Mouse (Mus musculus) heart, embryonic 12.5 days (tissue): ENCODE results near the gene Elfn1. TPM values are rescaled to one million over a fixed set of nuclear protein-coding genes. Genes with fewer than 3 reads are reported as not detected.

ENCODE experiments used
- ATAC-seq: fragments of 200-750 bp; cut with Nextera tagmentation; 2 replicates; pipeline ENCODE4 v1.8.0; 2017; ENCODE audit warnings: moderate TSS enrichment, moderate library complexity; ENCODE audit not compliant: insufficient number of reproducible peaks, low FRiP score
- H3K27ac ChIP-seq: fragments of 300-500 bp; sonication (generic); 2 replicates; pipeline ENCODE4 v1.5.1; 2016; ENCODE audit warnings: mild to moderate bottlenecking, moderate library complexity; ENCODE audit not compliant: poor library complexity, severe bottlenecking
- H3K27me3 ChIP-seq: fragments of 300-500 bp; sonication (generic); replicated peaks from 2 replicates; pipeline ENCODE4 v1.6.1; 2016; ENCODE audit warnings: mild to moderate bottlenecking, moderate library complexity
- H3K36me3 ChIP-seq: fragments of 300-500 bp; sonication (generic); 2 replicates; pipeline ENCODE4 v1.6.1; 2016; ENCODE audit warnings: mild to moderate bottlenecking, moderate library complexity
- H3K4me1 ChIP-seq: fragments of 300-500 bp; sonication (generic); replicated peaks from 2 replicates; pipeline ENCODE4 v1.6.1; 2016; ENCODE audit warnings: mild to moderate bottlenecking
- H3K4me2 ChIP-seq: fragments of 300-500 bp; sonication (generic); 2 replicates; pipeline ENCODE4 v1.6.1; 2016; ENCODE audit warnings: mild to moderate bottlenecking, moderate library complexity
- H3K4me3 ChIP-seq: fragments of 300-500 bp; sonication (generic); 2 replicates; pipeline ENCODE4 v1.5.1; 2016; ENCODE audit warnings: mild to moderate bottlenecking
- H3K9ac ChIP-seq: fragments of 300-500 bp; sonication (generic); 2 replicates; pipeline ENCODE4 v1.6.1; 2016; ENCODE audit warnings: mild to moderate bottlenecking, moderate library complexity
- H3K9me3 ChIP-seq: fragments of 300-500 bp; sonication (generic); replicated peaks from 2 replicates; pipeline ENCODE4 v1.6.1; 2016; ENCODE audit warnings: mild to moderate bottlenecking, moderate library complexity
- WGBS: fragments of 180-500 bp; shearing (Covaris S2); methylation state at CpG from one replicate; pipeline ENCODE4 v1.1.7; 2016; 5-methylcytosine and 5-hydroxymethylcytosine counted together
- polyA plus RNA-seq: library from polyadenylated mRNA; unstranded; fragments of >200 nt; fragmentation: Nextera tagmentation; extraction: Ambion mirVana; gene quantifications from 2 replicates; pipeline ENCODE4 v1.2.1, GENCODE M21; 2016

Gene Elfn1
- polyA plus RNA-seq, 1 experiment from 2014 or later = 0.05 TPM

GRCm38 (mm10) chr5:140008523-140008806, 100.7 kb downstream of the Elfn1 start:
- no peak for ATAC-seq
- Histone ChIP-seq H3K4me3 (no peak overlapping the region), H3K4me2 (no peak overlapping the region), H3K9ac (no peak overlapping the region), H3K4me1 (peaks cover 31% of the 10 kb centered on the region), H3K27ac (no peak overlapping the region), H3K9me3 (no peaks in the 10 kb centered on the region), H3K36me3 (0 out of 2 replicates have a peak, but pooled peaks cover 6% of the 10 kb centered on the region), H3K27me3 (no peaks in the 10 kb centered on the region)
- 60% methylated on average over 5 of the region's 5 CpGs for WGBS

- Histone ChIP-seq H3K4me1 (peaks cover 38% of the 10 kb centered on the region), H3K9ac (no peak overlapping the region), H3K27me3 (no peaks in the 10 kb centered on the region), H3K27ac (no peak overlapping the region), H3K9me3 (no peaks in the 10 kb centered on the region), H3K4me2 (no peak overlapping the region), H3K4me3 (no peak overlapping the region), H3K36me3 (0 out of 2 replicates have a peak, but pooled peaks cover 6% of the 10 kb centered on the region)
- ATAC-seq = no peak
- WGBS = 74% methylated on average over 7 of the region's 7 CpGs
These were observed 101.4 kb downstream of the Elfn1 start for GRCm38 (mm10) chr5:140009083-140009655.

- Histone ChIP-seq H3K27ac (no peak overlapping the region), H3K4me1 (peaks cover 43% of the 10 kb centered on the region), H3K9me3 (no peaks in the 10 kb centered on the region), H3K27me3 (no peaks in the 10 kb centered on the region), H3K4me2 (no peak overlapping the region), H3K36me3 (0 out of 2 replicates have a peak, but pooled peaks cover 6% of the 10 kb centered on the region), H3K9ac (no peak overlapping the region), H3K4me3 (no peak overlapping the region)
- ATAC-seq = no peak
- 71% methylated on average over 3 of the region's 3 CpGs for WGBS
These were observed 102.7 kb downstream of the Elfn1 start for GRCm38 (mm10) chr5:140010405-140010804.

GRCm38 (mm10) chr5:140012286-140012967, 104.7 kb downstream of the Elfn1 start:
- H3K27ac ChIP-seq = no peak overlapping the region
- no peaks in the 10 kb centered on the region for H3K9me3 ChIP-seq
- H3K27me3 ChIP-seq = no peaks in the 10 kb centered on the region
- ATAC-seq = no peak
- WGBS = 80% methylated on average over 12 of the region's 12 CpGs
- H3K4me2 ChIP-seq = no peak overlapping the region
- peaks cover 39% of the 10 kb centered on the region for H3K4me1 ChIP-seq
- no peak overlapping the region for H3K9ac ChIP-seq
- H3K4me3 ChIP-seq = no peak overlapping the region
- H3K36me3 ChIP-seq = 0 out of 2 replicates have a peak, but pooled peaks cover 6% of the 10 kb centered on the region

- no peak overlapping the region for H3K4me3 ChIP-seq
- no peak overlapping the region for H3K9ac ChIP-seq
- H3K9me3 ChIP-seq = no peaks in the 10 kb centered on the region
- peaks cover 28% of the 10 kb centered on the region for H3K4me1 ChIP-seq
- 0 out of 2 replicates have a peak, but pooled peaks cover 4% of the 10 kb centered on the region for H3K36me3 ChIP-seq
- H3K4me2 ChIP-seq = no peak overlapping the region
- no peak overlapping the region for H3K27ac ChIP-seq
- no peaks in the 10 kb centered on the region for H3K27me3 ChIP-seq
- 74% methylated on average over 5 of the region's 5 CpGs for WGBS
- ATAC-seq = no peak
These were observed 105.9 kb downstream of the Elfn1 start for GRCm38 (mm10) chr5:140013652-140014051.

- Histone ChIP-seq H3K9me3 (no peaks in the 10 kb centered on the region), H3K4me2 (no peak overlapping the region), H3K27ac (no peak overlapping the region), H3K4me1 (peaks cover 38% of the 10 kb centered on the region), H3K4me3 (no peak overlapping the region), H3K27me3 (no peaks in the 10 kb centered on the region), H3K36me3 (no peaks in the 10 kb centered on the region), H3K9ac (no peak overlapping the region)
- 88% methylated on average over 1 of the region's 1 CpGs for WGBS
- no peak for ATAC-seq
These were observed 109.2 kb downstream of the Elfn1 start for GRCm38 (mm10) chr5:140016896-140017295.

GRCm38 (mm10) chr5:140018780-140019179, 111.0 kb downstream of the Elfn1 start:
- Histone ChIP-seq H3K9me3 (no peaks in the 10 kb centered on the region), H3K36me3 (no peaks in the 10 kb centered on the region), H3K4me1 (peaks cover 31% of the 10 kb centered on the region), H3K9ac (no peak overlapping the region), H3K4me2 (no peak overlapping the region), H3K27ac (no peak overlapping the region), H3K27me3 (no peaks in the 10 kb centered on the region), H3K4me3 (no peak overlapping the region)
- ATAC-seq = no peak
- WGBS = 90% methylated on average over 7 of the region's 7 CpGs

GRCm38 (mm10) chr5:140019616-140020015, 111.9 kb downstream of the Elfn1 start:
- Histone ChIP-seq H3K9me3 (no peaks in the 10 kb centered on the region), H3K36me3 (no peaks in the 10 kb centered on the region), H3K4me1 (peaks cover 24% of the 10 kb centered on the region), H3K27me3 (no peaks in the 10 kb centered on the region), H3K27ac (no peak overlapping the region), H3K4me3 (no peak overlapping the region), H3K9ac (no peak overlapping the region), H3K4me2 (no peak overlapping the region)
- no peak for ATAC-seq
- 94% methylated on average over 1 of the region's 1 CpGs for WGBS

GRCm38 (mm10) chr5:140021755-140022154, 114.0 kb downstream of the Elfn1 start:
- H3K36me3 ChIP-seq = no peaks in the 10 kb centered on the region
- peaks cover 14% of the 10 kb centered on the region for H3K4me1 ChIP-seq
- no peaks in the 10 kb centered on the region for H3K9me3 ChIP-seq
- no peak overlapping the region for H3K4me3 ChIP-seq
- H3K27ac ChIP-seq = no peak overlapping the region
- H3K27me3 ChIP-seq = no peaks in the 10 kb centered on the region
- no peak for ATAC-seq
- WGBS = 66% methylated on average over 10 of the region's 10 CpGs
- no peak overlapping the region for H3K4me2 ChIP-seq
- no peak overlapping the region for H3K9ac ChIP-seq

- no peak overlapping the region for H3K4me2 ChIP-seq
- no peaks in the 10 kb centered on the region for H3K27me3 ChIP-seq
- no peaks in the 10 kb centered on the region for H3K36me3 ChIP-seq
- no peak overlapping the region for H3K9ac ChIP-seq
- no peak overlapping the region for H3K27ac ChIP-seq
- no peak overlapping the region for H3K4me3 ChIP-seq
- peaks cover 14% of the 10 kb centered on the region for H3K4me1 ChIP-seq
- 87% methylated on average over 6 of the region's 6 CpGs for WGBS
- H3K9me3 ChIP-seq = no peaks in the 10 kb centered on the region
- ATAC-seq = no peak
These were observed 115.1 kb downstream of the Elfn1 start for GRCm38 (mm10) chr5:140022861-140023260.

GRCm38 (mm10) chr5:140023941-140024500, 116.3 kb downstream of the Elfn1 start:
- Histone ChIP-seq H3K27me3 (no peaks in the 10 kb centered on the region), H3K9me3 (no peaks in the 10 kb centered on the region), H3K9ac (no peak overlapping the region), H3K4me1 (peaks cover 14% of the 10 kb centered on the region), H3K36me3 (no peaks in the 10 kb centered on the region), H3K27ac (no peak overlapping the region), H3K4me3 (no peak overlapping the region), H3K4me2 (no peak overlapping the region)
- no peak for ATAC-seq
- WGBS = 68% methylated on average over 3 of the region's 3 CpGs
